Mouse (Mus musculus) erythroblast, embryonic 14.5 days (primary cell): ENCODE data around the gene Prdm8.

ENCODE experiments used
- GATA1 ChIP-seq: IDR thresholded peaks from 2 replicates; pipeline ENCODE4 v1.6.1; 2012; ENCODE audit warnings: low read length, inconsistent platforms, mixed read lengths
- TAL1 ChIP-seq: IDR thresholded peaks from 3 replicates; pipeline ENCODE4 v1.6.1; 2012; ENCODE audit warnings: low read length, inconsistent platforms, mixed read lengths

- no peak for TF ChIP-seq GATA1
- TF ChIP-seq TAL1, result no peak
These were observed 39.9 kb upstream of the Prdm8 start for GRCm38 (mm10) chr5:98127074-98127473.
